Mouse (Mus musculus) Patski (cell line): ENCODE results near the gene Prokr2. TPM values are rescaled to one million over a fixed set of nuclear protein-coding genes. Genes with fewer than 3 reads are reported as not detected.

Experiments used
- ATAC-seq: fragments of 100-300 bp; one replicate; pipeline ENCODE4 v1.8.0; 2021
- CTCF ChIA-PET: fragments of 350-600 bp; sonication (Branson Sonifier 250); formaldehyde crosslinking; loops from one replicate; lab custom pipeline; 2022; ENCODE audit warnings: inconsistent platforms; lab: Charles Lee
- POLR2A ChIA-PET: fragments of 350-600 bp; sonication (Branson Sonifier 250); formaldehyde crosslinking; loops from one replicate; lab custom pipeline; 2022; ENCODE audit warnings: antibody characterized with exemption, inconsistent platforms; lab: Charles Lee
- DNase-seq: peaks from one replicate; pipeline ENCODE4 v3.0.0-alpha.2; 2011; ENCODE audit warnings: low read depth, low spot score
- H3K27me3 ChIP-seq: fragments of 371-371 bp; one replicate; pipeline ENCODE4 v1.5.1; 2021
- CTCF ChIP-seq: fragments of 100-300 bp; IDR thresholded peaks from one replicate; pipeline ENCODE4 v1.5.1; 2021
- in situ Hi-C: fragments of 300-500 bp; cut with MboI; formaldehyde crosslinking; loops from 3 replicates; pipeline ENCODE4 v1.11.1; 2018; ENCODE audit warnings: low pct_unique_long_range_greater_than_20kb, mixed read lengths
- polyA plus RNA-seq: library from polyadenylated mRNA; unstranded; gene quantifications from one replicate; pipeline ENCODE4 v1.2.3, GENCODE M21; 2021

The Prokr2 gene
- polyA plus RNA-seq, 1 experiment from 2014 or later: not detected

GRCm38 (mm10) chr2:132389562-132389961 is 4.3 kb upstream of the Prokr2 start:
- DNase-seq (no peak), ATAC-seq (no peak)
- in situ Hi-C loops: no loop called here
- peaks cover 9% of the 10 kb centered on the region for H3K27me3 ChIP-seq
- peak; percentile 61 for TF ChIP-seq CTCF
- ChIA-PET POLR2A (no interaction called here), CTCF (interaction anchor here (1.4 kb wide), 1 partner anchor 14 kb away, joined by 3 read pairs; no protein-coding TSS in a partner anchor)

- in situ Hi-C loops: no loop called here
- no peak for TF ChIP-seq CTCF
- POLR2A ChIA-PET: no interaction called here
- no peak for DNase-seq
- peaks cover 30% of the 10 kb centered on the region for H3K27me3 ChIP-seq
- CTCF ChIA-PET: no interaction called here
- no peak for ATAC-seq
These were observed 595 bp downstream of the Prokr2 start for GRCm38 (mm10) chr2:132384511-132385193.

DNA sequence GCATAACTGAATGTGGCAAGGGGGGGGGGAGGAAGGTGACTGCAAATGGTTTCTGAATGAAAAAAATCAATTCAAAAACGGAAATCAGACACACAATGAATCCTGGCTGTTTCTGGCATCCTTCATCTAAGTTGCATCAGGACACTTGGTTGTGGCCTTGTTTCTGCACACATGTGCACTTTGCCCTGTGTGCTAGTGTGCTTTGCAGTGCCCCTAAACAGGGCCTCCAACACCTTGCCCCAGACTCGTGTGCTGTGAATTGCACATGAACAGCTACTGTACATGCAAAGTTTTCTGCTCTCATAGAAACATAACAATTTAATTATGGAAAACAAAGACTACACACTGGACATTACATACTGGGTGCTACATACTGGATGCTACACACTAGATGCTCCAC is 2.9 kb downstream of the Prokr2 start:
- H3K27me3 ChIP-seq: peaks cover 39% of the 10 kb centered on the region
- TF ChIP-seq CTCF: no peak
- POLR2A ChIA-PET: interaction anchor here (0.5 kb wide), 1 partner anchor 103 kb away, joined by 3 read pairs; no protein-coding TSS in a partner anchor
- ATAC-seq (no peak), DNase-seq (no peak)
- CTCF ChIA-PET: no interaction called here
- in situ Hi-C loops: no loop called here

- DNase-seq (no peak), ATAC-seq (no peak)
- ChIA-PET CTCF (interaction anchor here (1.1 kb wide), 1 partner anchor 9 kb away, joined by 3 read pairs; no protein-coding TSS in a partner anchor), POLR2A (no interaction called here)
- no peak for TF ChIP-seq CTCF
- peaks cover 30% of the 10 kb centered on the region for H3K27me3 ChIP-seq
- in situ Hi-C loops: no loop called here
These were observed 5.6 kb downstream of the Prokr2 start for GRCm38 (mm10) chr2:132379690-132380089.

DNA sequence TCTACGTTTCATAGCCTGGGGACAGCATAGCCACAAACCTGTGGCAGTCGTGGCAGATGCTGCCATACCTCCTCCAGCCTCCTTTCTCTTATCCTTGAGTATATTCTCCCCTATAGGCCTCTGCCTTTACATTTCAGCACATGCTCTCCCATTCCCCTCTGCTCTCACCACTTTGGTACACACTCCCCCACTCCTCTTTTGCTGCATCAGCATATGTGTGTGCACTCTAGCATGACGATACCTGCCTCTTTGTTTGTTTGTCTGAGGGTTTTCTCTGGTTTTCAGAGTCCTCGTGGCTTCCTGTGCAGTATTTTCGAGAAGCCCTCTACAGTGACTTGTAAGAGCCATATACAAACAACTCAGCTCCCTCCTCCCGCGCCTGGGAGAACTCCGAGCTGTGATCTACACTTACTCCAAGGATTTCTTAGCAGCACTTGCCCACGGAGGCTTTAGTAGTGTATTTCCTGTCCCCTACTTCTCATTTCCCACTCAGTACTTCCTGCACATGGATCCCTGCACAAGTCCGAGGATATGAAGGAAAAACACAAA is 6.6 kb downstream of the Prokr2 start:
- POLR2A ChIA-PET: no interaction called here
- in situ Hi-C loops: no loop called here
- ATAC-seq: no peak
- CTCF ChIA-PET: interaction anchor here (0.9 to 1.1 kb wide), 2 partner anchors 10 to 502 kb away, joined by 3 read pairs; partner anchors contain the start of gene Lrrn4
- H3K27me3 ChIP-seq: peaks cover 21% of the 10 kb centered on the region
- no peak for DNase-seq
- no peak for TF ChIP-seq CTCF

DNA sequence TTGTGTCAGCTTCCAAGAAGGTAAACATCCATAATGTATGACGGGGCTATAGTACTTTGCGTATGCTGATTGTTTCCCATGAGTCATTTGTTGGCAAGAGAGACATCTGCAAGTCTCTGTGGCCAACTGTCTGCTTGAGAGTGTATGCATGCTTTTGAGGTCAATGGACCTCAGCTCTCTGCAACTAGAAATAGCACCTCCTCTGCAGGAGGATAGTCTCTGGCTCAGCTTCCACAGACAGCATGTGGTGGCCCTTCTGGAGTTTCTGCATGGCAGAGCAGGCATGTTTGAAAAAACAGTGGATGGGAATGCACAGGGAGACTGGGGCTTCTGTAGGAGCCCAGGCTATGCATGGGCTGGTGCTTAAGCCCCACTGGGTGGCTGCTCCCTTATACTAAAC is 7.8 kb downstream of the Prokr2 start:
- H3K27me3 ChIP-seq: peaks cover 18% of the 10 kb centered on the region
- in situ Hi-C loops: no loop called here
- TF ChIP-seq CTCF: no peak
- ATAC-seq: no peak
- ChIA-PET POLR2A (no interaction called here), CTCF (no interaction called here)
- DNase-seq: no peak

DNA sequence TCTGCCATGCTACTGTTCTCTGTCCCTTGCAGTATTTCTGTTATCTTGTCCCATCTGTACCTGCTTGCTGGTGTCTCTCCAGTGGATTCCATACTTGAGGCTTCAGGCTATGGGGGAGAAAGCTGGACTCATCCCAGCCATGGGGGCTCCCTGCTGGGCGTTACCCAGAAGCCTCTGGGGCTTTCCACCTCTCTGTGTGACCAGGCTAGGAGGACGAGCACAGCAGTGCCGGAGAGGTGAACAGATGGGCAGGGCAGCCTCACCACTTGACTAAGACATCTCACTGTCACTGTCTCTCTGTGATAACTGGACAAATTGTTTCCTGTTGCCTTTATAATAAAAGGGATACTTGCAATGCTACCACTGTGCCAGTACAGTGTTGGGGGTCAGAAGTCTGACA is 9.5 kb downstream of the Prokr2 start:
- in situ Hi-C loops: no loop called here
- ATAC-seq: no peak

GRCm38 (mm10) chr2:132375135-132375534 is 10.1 kb downstream of the Prokr2 start:
- in situ Hi-C loops: no loop called here
- DNase-seq (no peak), ATAC-seq (no peak)
- CTCF ChIA-PET: no interaction called here
- H3K27me3 ChIP-seq: peaks cover 20% of the 10 kb centered on the region
- TF ChIP-seq CTCF: no peak
- POLR2A ChIA-PET: interaction anchor here (0.7 kb wide), 1 partner anchor 505 kb away, joined by 3 read pairs; no protein-coding TSS in a partner anchor

More for the DNA sequence above, 9.5 kb downstream of the Prokr2 start:
- POLR2A ChIA-PET: no interaction called here
- TF ChIP-seq CTCF: no peak
- peaks cover 21% of the 10 kb centered on the region for H3K27me3 ChIP-seq
- DNase-seq: no peak
- CTCF ChIA-PET: no interaction called here

DNA sequence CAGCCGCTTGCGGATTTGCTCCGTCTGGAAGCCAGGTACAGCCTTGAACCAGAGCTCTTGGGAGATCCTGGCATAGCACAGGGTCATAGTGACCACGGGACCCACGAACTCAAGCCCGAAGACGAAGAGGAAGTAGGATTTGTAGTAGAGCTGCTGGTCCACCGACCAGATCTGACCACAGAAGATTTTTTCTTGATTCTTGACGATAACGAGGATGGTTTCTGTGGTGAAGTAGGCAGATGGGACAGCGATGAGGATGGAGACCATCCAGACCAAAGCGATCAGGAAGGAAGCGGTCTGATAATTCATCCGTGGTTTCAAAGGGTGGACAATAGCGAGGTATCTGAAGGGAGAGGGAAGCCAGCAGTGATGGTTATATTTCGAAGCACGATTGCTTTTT is 11.5 kb downstream of the Prokr2 start:
- no peak for TF ChIP-seq CTCF
- H3K27me3 ChIP-seq: peaks cover 16% of the 10 kb centered on the region
- CTCF ChIA-PET: no interaction called here
- POLR2A ChIA-PET: no interaction called here
- ATAC-seq: no peak
- in situ Hi-C loops: no loop called here
- DNase-seq: no peak

- ChIA-PET CTCF (no interaction called here), POLR2A (no interaction called here)
- DNase-seq (no peak), ATAC-seq (no peak)
- in situ Hi-C loops: no loop called here
- H3K27me3 ChIP-seq: peaks cover 28% of the 10 kb centered on the region
- TF ChIP-seq CTCF: no peak
These were observed 16.8 kb downstream of the Prokr2 start for GRCm38 (mm10) chr2:132368433-132368832.

GRCm38 (mm10) chr2:132343846-132344245 is 41.4 kb downstream of the Prokr2 start:
- POLR2A ChIA-PET: no interaction called here
- peaks cover 8% of the 10 kb centered on the region for H3K27me3 ChIP-seq
- DNase-seq (no peak), ATAC-seq (no peak)
- in situ Hi-C loops: no loop called here
- TF ChIP-seq CTCF: no peak
- CTCF ChIA-PET: no interaction called here
